Mouse (Mus musculus): ENCODE measurements around the gene Abcg5.

The Abcg5 gene

GRCm38 (mm10) chr17:84615811-84616210 is 67.0 kb downstream of the Abcg5 start:
- no peak for DNase-seq (ENCODE audit: extremely low read depth, low read depth, low spot score)

- peak; percentile 34 for DNase-seq (ENCODE audit: extremely low read depth, low read depth, low spot score)
Observed at GRCm38 (mm10) chr17:84611971-84612370, 70.8 kb downstream of the Abcg5 start.

- DNase-seq (ENCODE audit: extremely low read depth, low read depth, low spot score) = no peak
Observed at GRCm38 (mm10) chr17:84611500-84611899, 71.3 kb downstream of the Abcg5 start.

DNA sequence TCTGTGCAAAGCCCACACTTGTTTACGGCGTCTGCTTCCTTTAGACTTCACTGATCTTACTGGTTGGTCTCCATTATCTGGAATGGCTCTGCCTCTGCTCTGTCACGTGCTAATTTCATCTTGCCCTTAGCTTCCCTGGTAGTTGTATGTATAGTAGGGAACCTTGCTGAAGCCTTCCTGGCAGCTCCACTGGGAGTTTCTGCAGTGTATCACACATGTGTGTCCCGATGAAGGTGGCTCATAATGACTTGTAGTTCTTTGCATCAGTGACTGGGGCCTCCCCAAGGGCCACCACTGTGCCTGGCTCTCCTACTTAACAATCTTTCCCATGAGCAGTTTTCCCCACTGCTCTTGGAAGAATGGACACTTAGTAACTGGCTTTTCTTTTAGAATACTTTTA is 74.2 kb downstream of the Abcg5 start:
- no peak for DNase-seq (ENCODE audit: extremely low read depth, low read depth, low spot score)
